Mouse (Mus musculus): Measurements from ENCODE around the gene Wdr78. TPM values are rescaled to one million over a fixed set of nuclear protein-coding genes. Genes with fewer than 3 reads are reported as not detected.

The Wdr78 gene
- polyA plus RNA-seq, 2 experiments = 3.4 to 7.0 TPM

- ATAC-seq (ENCODE audit: low FRiP score, low read depth) (no peak), DNase-seq (ENCODE audit: low spot score) (no peak)
- Histone ChIP-seq H3K27ac (replicated peaks; ENCODE audit: low read depth, low read length) (peak overlapping the region; percentile 83; the same call in 1 of the 2 replicates), H3K36me3 (ENCODE audit: control insufficient read depth, insufficient read depth, low read length) (no peaks in the 10 kb centered on the region), H3K9me3 (ENCODE audit: control insufficient read depth, low read length) (no peaks in the 10 kb centered on the region), H3K27me3 (ENCODE audit: control insufficient read depth, insufficient read depth, low read length) (no peaks in the 10 kb centered on the region), H3K4me2 (replicated peaks; ENCODE audit: low read depth, low read length, severe bottlenecking) (no peak overlapping the region), H3K4me3 (replicated peaks; ENCODE audit: low read length) (no peak overlapping the region), H3K9ac (ENCODE audit: low read depth, low read length, severe bottlenecking) (no peak overlapping the region), H3K4me1 (ENCODE audit: control insufficient read depth, insufficient read depth, low read length) (peaks cover 26% of the 10 kb centered on the region)
- TF ChIP-seq POLR2A (IDR thresholded peaks at IDR 0.05; ENCODE audit: borderline replicate concordance, extremely low read depth, insufficient read depth, insufficient read length) = no peak
- 57% methylated on average over 4 of the region's 4 CpGs for WGBS
Measured at GRCm38 (mm10) chr4:103004681-103005080, 109.7 kb downstream of the Wdr78 start.

- no peak overlapping the region for H3K4me2 ChIP-seq (replicated peaks; ENCODE audit: low read depth, low read length, severe bottlenecking)
- no peaks in the 10 kb centered on the region for H3K36me3 ChIP-seq (ENCODE audit: control insufficient read depth, insufficient read depth, low read length)
- no peak overlapping the region for H3K27ac ChIP-seq (replicated peaks; ENCODE audit: low read depth, low read length)
- no peak for TF ChIP-seq POLR2A (IDR thresholded peaks at IDR 0.05; ENCODE audit: borderline replicate concordance, extremely low read depth, insufficient read depth, insufficient read length)
- WGBS = 69% methylated on average over 3 of the region's 3 CpGs
- no peaks in the 10 kb centered on the region for H3K27me3 ChIP-seq (ENCODE audit: control insufficient read depth, insufficient read depth, low read length)
- no peak overlapping the region for H3K9ac ChIP-seq (ENCODE audit: low read depth, low read length, severe bottlenecking)
- no peaks in the 10 kb centered on the region for H3K9me3 ChIP-seq (ENCODE audit: control insufficient read depth, low read length)
- no peak overlapping the region for H3K4me3 ChIP-seq (replicated peaks; ENCODE audit: low read length)
- H3K4me1 ChIP-seq (ENCODE audit: control insufficient read depth, insufficient read depth, low read length) = no peaks in the 10 kb centered on the region; the same call in 1 of the 2 replicates
- ATAC-seq (ENCODE audit: low FRiP score, low read depth) = no peak
- no peak for DNase-seq (ENCODE audit: low spot score)
Measured at GRCm38 (mm10) chr4:102991685-102992084, 122.7 kb downstream of the Wdr78 start.

- ATAC-seq (ENCODE audit: low FRiP score, low read depth) = no peak
Measured at GRCm38 (mm10) chr4:102990595-102991340, 123.6 kb downstream of the Wdr78 start.

GRCm38 (mm10) chr4:102990016-102990415, 124.3 kb downstream of the Wdr78 start:
- no peaks in the 10 kb centered on the region for H3K27me3 ChIP-seq (ENCODE audit: control insufficient read depth, insufficient read depth, low read length)
- no peak overlapping the region for H3K4me3 ChIP-seq (replicated peaks; ENCODE audit: low read length)
- DNase-seq (ENCODE audit: low spot score) (no peak), ATAC-seq (ENCODE audit: low FRiP score, low read depth) (no peak)
- 72% methylated on average over 4 of the region's 4 CpGs for WGBS
- H3K4me2 ChIP-seq (replicated peaks; ENCODE audit: low read depth, low read length, severe bottlenecking) = no peak overlapping the region
- no peak overlapping the region for H3K27ac ChIP-seq (replicated peaks; ENCODE audit: low read depth, low read length)
- no peaks in the 10 kb centered on the region; the same call in 1 of the 2 replicates for H3K4me1 ChIP-seq (ENCODE audit: control insufficient read depth, insufficient read depth, low read length)
- H3K36me3 ChIP-seq (ENCODE audit: control insufficient read depth, insufficient read depth, low read length) = no peaks in the 10 kb centered on the region
- no peak overlapping the region for H3K9ac ChIP-seq (ENCODE audit: low read depth, low read length, severe bottlenecking)
- no peaks in the 10 kb centered on the region for H3K9me3 ChIP-seq (ENCODE audit: control insufficient read depth, low read length)
- TF ChIP-seq POLR2A (IDR thresholded peaks at IDR 0.05; ENCODE audit: borderline replicate concordance, extremely low read depth, insufficient read depth, insufficient read length) = no peak

More at GRCm38 (mm10) chr4:102990595-102991340, 123.6 kb downstream of the Wdr78 start:
- Histone ChIP-seq H3K4me3 (replicated peaks; ENCODE audit: low read length) (no peak overlapping the region), H3K4me2 (replicated peaks; ENCODE audit: low read depth, low read length, severe bottlenecking) (no peak overlapping the region), H3K9ac (ENCODE audit: low read depth, low read length, severe bottlenecking) (no peak overlapping the region), H3K27ac (replicated peaks; ENCODE audit: low read depth, low read length) (no peak overlapping the region), H3K9me3 (ENCODE audit: control insufficient read depth, low read length) (no peaks in the 10 kb centered on the region), H3K27me3 (ENCODE audit: control insufficient read depth, insufficient read depth, low read length) (no peaks in the 10 kb centered on the region), H3K36me3 (ENCODE audit: control insufficient read depth, insufficient read depth, low read length) (no peaks in the 10 kb centered on the region), H3K4me1 (ENCODE audit: control insufficient read depth, insufficient read depth, low read length) (no peaks in the 10 kb centered on the region; the same call in 1 of the 2 replicates)
- no peak for DNase-seq (ENCODE audit: low spot score)
- 63% methylated on average over 11 of the region's 11 CpGs for WGBS
- TF ChIP-seq POLR2A (IDR thresholded peaks at IDR 0.05; ENCODE audit: borderline replicate concordance, extremely low read depth, insufficient read depth, insufficient read length) = no peak

- WGBS = 88% methylated on average over 5 of the region's 5 CpGs
- ATAC-seq (ENCODE audit: low FRiP score, low read depth) (no peak), DNase-seq (ENCODE audit: low spot score) (no peak)
- H3K4me2 ChIP-seq (replicated peaks; ENCODE audit: low read depth, low read length, severe bottlenecking) = no peak overlapping the region
- H3K4me1 ChIP-seq (ENCODE audit: control insufficient read depth, insufficient read depth, low read length) = no peaks in the 10 kb centered on the region; the same call in 1 of the 2 replicates
- H3K27ac ChIP-seq (replicated peaks; ENCODE audit: low read depth, low read length) = no peak overlapping the region
- no peaks in the 10 kb centered on the region for H3K36me3 ChIP-seq (ENCODE audit: control insufficient read depth, insufficient read depth, low read length)
- no peak overlapping the region for H3K9ac ChIP-seq (ENCODE audit: low read depth, low read length, severe bottlenecking)
- no peak overlapping the region for H3K4me3 ChIP-seq (replicated peaks; ENCODE audit: low read length)
- no peaks in the 10 kb centered on the region for H3K9me3 ChIP-seq (ENCODE audit: control insufficient read depth, low read length)
- TF ChIP-seq POLR2A (IDR thresholded peaks at IDR 0.05; ENCODE audit: borderline replicate concordance, extremely low read depth, insufficient read depth, insufficient read length) = no peak
- no peaks in the 10 kb centered on the region for H3K27me3 ChIP-seq (ENCODE audit: control insufficient read depth, insufficient read depth, low read length)
Measured at GRCm38 (mm10) chr4:102989391-102989790, 125.0 kb downstream of the Wdr78 start.

All from limb, embryonic 14.5 days (tissue).